Mouse (Mus musculus) bone marrow, adult 2 months (tissue): ENCODE data around the gene Fyn. TPM values are rescaled to one million over a fixed set of nuclear protein-coding genes. Genes with fewer than 3 reads are reported as not detected.

Experiments
- H3K27ac ChIP-seq: fragments of 200-500 bp; 2 replicates; pipeline ENCODE4 v1.5.1; 2012; ENCODE audit warnings: low read depth, mild to moderate bottlenecking, control low read depth, inconsistent platforms, low read length; ENCODE audit not compliant: control insufficient read depth, poor library complexity, insufficient read depth
- H3K4me1 ChIP-seq: fragments of 200-500 bp; 2 replicates; pipeline ENCODE4 v1.6.1; 2011; ENCODE audit warnings: low read length; ENCODE audit not compliant: control insufficient read depth, insufficient read depth
- H3K4me3 ChIP-seq: fragments of 200-500 bp; replicated peaks from 2 replicates; pipeline ENCODE3; 2011; ENCODE audit warnings: mild to moderate bottlenecking, low read depth, low read length, control low read depth; ENCODE audit not compliant: control insufficient read depth
- CTCF ChIP-seq: fragments of 200-500 bp; IDR thresholded peaks from 2 replicates; pipeline ENCODE4 v1.5.1; 2011; ENCODE audit warnings: low read length, control low read depth; ENCODE audit not compliant: control insufficient read depth, insufficient read depth
- POLR2A ChIP-seq: fragments of 200-500 bp; IDR thresholded peaks from 2 replicates; pipeline ENCODE4 v1.6.1; 2011; ENCODE audit warnings: low read depth, mild to moderate bottlenecking, control low read depth, low read length, borderline replicate concordance; ENCODE audit not compliant: control insufficient read depth
- WGBS: fragments of 180-500 bp; shearing (Covaris S2); methylation state at CpG from one replicate; pipeline ENCODE4 v1.1.7; 2018; 5-methylcytosine and 5-hydroxymethylcytosine counted together
- polyA plus RNA-seq: library from polyadenylated mRNA; stranded (reverse); fragments of >200 nt; gene quantifications from 2 replicates; pipeline ENCODE4 v1.2.4, GENCODE M21; 2011; ENCODE audit warnings: low replicate concordance; ENCODE audit not compliant: missing spikeins, insufficient read depth, insufficient read length

The Fyn gene
- polyA plus RNA-seq, 1 experiment: 32.3 TPM

GRCm38 (mm10) chr10:39411857-39412559 lies 43.4 kb downstream of the Fyn start:
- WGBS: 44% methylated on average over 8 of the region's 8 CpGs
- H3K4me1 ChIP-seq: peaks cover 5% of the 10 kb centered on the region; the same call in 1 of the 2 replicates
- H3K4me3 ChIP-seq: no peak overlapping the region
- TF ChIP-seq POLR2A (no peak), CTCF (no peak)
- no peak overlapping the region for H3K27ac ChIP-seq

DNA sequence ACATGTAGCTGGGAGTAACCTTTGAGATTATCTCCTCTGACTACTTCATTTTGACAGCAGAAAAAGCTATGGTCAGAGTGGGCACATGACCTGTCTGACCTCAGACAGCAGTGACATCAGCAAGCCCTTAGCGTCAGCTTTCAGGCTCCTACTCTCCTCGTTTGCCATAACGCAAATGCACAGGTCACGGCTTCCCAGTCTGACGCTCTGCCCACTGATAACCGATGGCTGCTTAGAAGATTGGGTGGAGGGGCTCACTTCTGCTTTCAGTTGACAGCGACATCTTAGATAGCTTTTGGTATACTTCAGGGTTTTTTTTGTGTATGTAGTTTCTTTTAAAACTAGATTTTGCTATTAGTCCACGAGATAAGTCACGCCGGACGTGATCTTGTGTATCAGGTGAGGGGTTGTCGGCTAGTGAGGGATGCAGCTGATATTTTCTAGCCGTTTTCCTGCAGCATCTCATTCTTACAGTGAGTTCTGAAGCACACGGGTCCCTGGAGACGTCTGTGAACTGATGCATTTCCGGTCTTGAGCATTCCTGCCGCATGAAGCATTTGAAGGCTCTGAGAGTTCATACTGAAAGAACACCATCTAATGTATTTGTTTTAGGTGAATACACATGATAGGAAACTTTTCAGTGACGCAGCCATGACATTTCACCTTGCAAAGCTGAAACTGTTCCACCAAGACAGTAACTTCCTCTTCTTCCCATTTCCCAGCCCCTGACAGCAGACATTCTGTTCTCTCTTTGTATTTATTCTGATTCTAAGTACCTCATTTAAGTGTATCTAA lies 44.4 kb downstream of the Fyn start:
- Histone ChIP-seq H3K4me1 (peaks cover 5% of the 10 kb centered on the region; the same call in 1 of the 2 replicates), H3K4me3 (peak overlapping the region; percentile 37), H3K27ac (peak overlapping the region; percentile 36; the same call in 1 of the 2 replicates)
- WGBS: 23% methylated on average over 18 of the region's 18 CpGs
- TF ChIP-seq POLR2A (no peak), CTCF (no peak)

DNA sequence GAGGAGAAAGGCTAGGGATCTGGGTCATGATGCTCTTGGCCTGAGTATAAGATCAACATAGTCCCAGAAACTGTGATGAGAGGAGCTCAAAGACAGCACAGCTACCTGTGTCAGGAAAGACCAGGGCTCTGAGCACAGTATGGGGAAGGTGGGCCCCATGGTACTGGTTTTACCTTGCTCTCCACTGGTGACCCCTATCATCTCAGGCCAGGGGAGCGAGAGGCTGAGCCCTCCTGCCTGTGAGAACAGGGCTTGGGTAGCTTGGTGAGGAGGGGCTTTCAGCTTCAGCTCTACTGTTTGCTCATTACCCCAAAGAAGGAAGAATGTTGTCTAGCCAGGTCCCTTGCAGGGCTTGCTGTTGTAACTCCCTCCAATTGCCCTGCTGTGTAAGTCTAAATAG lies 45.4 kb downstream of the Fyn start:
- Histone ChIP-seq H3K4me1 (peaks cover 7% of the 10 kb centered on the region; the same call in 1 of the 2 replicates), H3K4me3 (no peak overlapping the region), H3K27ac (no peak overlapping the region)
- WGBS: 63% methylated on average over 1 of the region's 1 CpGs
- no peak for TF ChIP-seq POLR2A
- TF ChIP-seq CTCF: no peak

DNA sequence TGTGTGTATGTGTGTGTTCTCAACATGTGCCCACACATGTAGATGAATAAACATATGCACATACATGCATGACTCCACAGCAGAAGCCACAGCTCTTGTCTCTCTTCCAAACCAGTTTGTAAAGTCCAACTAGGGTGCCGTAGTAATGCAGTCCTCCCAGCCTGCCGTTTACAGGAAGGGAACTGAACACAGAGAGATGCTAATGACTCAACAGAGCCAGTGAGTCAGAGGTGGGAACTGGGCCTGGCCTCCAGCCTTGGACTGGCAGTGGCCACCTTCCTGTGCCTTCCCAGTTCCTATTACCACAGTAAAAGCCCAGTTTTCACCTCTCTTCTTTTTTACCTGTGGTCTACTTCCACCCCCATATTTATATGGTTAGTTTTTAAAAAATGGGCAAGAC lies 46.9 kb downstream of the Fyn start:
- 22% methylated on average over 2 of the region's 2 CpGs for WGBS
- Histone ChIP-seq H3K4me3 (no peak overlapping the region), H3K27ac (no peak overlapping the region), H3K4me1 (peaks cover 7% of the 10 kb centered on the region; the same call in 1 of the 2 replicates)
- TF ChIP-seq CTCF (no peak), POLR2A (no peak)

DNA sequence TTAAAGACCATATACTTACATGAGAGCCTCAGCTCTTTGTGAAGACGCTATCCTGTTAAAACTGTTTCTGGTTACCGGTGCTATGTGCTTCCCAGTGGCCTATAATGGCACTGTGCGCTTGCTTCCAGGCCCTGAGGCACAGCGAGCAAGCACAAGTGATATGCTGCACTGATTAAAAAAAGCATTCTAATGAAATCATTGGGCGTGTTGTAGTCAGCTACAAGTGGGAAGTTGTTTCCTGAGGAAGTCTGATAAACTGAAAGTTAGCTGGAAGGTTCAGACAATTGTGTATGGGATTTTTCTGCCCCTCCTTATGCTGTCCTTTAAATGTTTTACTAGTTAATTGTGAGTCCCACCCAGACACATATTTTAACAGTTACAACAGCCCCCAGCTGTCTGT lies 49.0 kb downstream of the Fyn start:
- 39% methylated on average over 5 of the region's 5 CpGs for WGBS
- no peak overlapping the region for H3K27ac ChIP-seq
- H3K4me1 ChIP-seq: peaks cover 5% of the 10 kb centered on the region

DNA sequence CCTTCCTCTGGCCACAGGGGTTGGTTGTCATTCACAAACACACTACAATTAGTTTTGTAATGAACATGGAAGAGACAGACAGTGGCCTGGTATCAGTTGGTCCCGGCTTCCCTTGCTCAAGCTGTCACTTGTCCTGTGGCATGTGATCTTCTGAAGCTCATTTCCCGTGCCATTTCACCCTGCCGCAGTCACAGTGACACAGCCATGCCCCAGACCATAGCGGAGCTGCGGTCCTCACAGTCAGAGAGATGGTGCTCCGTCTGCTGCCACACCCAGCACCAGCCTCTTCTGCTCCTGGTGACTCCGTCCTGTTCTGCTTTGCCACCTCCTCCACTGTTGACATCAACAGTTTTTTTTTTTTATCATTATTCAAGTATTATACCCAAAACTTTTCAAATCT lies 49.7 kb downstream of the Fyn start:
- TF ChIP-seq POLR2A (no peak), CTCF (no peak)
- Histone ChIP-seq H3K4me1 (peaks cover 4% of the 10 kb centered on the region), H3K4me3 (no peak overlapping the region), H3K27ac (no peak overlapping the region)
- WGBS: 55% methylated on average over 7 of the region's 7 CpGs

More for the DNA sequence above, 49.0 kb downstream of the Fyn start:
- TF ChIP-seq POLR2A (no peak), CTCF (no peak)
- H3K4me3 ChIP-seq: no peak overlapping the region

- TF ChIP-seq CTCF: no peak
- no peak for TF ChIP-seq POLR2A
- no peak overlapping the region for H3K27ac ChIP-seq
- H3K4me1 ChIP-seq: peaks cover 4% of the 10 kb centered on the region
- 13% methylated on average over 9 of the region's 9 CpGs for WGBS
- no peak overlapping the region for H3K4me3 ChIP-seq
Observed at GRCm38 (mm10) chr10:39420842-39421617, 52.4 kb downstream of the Fyn start.

DNA sequence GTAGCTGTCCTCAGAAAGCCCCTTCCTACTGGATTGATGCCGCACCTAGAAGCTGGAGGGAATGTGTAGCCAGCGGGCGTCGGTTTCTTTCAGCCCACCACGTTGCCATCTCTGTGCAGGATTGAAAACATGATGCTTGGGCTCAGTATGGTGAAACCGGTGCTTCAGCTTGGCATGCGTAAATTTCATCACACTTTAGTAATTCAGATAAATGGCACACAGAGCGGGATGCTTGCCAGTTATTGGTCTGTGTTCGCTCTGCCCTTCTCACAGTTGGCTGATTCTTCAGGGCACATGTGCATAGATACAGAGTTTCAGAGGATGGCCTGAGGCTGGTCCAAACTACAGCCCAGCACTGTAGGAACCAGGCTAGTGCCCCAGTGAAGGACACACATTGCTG lies 53.1 kb downstream of the Fyn start:
- 75% methylated on average over 9 of the region's 9 CpGs for WGBS
- H3K4me3 ChIP-seq: no peak overlapping the region
- TF ChIP-seq CTCF (no peak), POLR2A (no peak)
- peaks cover 4% of the 10 kb centered on the region for H3K4me1 ChIP-seq
- no peak overlapping the region for H3K27ac ChIP-seq
